In the genomic region with DNA sequence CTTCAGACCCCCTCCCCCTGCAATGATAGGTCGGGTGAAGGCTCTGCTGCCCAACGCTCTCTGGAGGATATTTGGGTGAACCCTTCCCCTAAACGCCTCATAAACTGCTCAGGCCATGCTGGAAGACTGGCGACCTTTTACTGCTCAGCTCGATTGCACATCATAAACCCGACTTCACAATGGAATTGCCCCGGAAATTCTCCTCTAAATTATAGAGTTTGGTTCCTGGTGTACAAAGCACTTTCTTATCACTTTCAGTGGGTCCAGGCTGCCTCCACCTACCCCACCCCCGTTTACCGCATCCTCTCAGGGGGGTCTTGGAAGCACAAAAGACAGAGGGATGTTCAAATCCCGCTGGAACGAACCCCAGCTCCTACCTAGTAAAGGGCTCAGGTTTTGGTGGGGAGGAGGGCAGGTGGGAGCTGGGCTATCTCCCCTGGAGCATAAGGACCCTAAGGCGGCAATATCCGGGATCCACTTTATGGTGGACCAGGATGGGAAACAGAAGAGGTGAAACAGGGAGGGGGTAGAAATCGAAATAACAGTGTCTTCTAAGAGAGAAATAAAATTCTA, we compare ENCODE assay signal across 15 mouse cellular contexts. TPM values are rescaled to one million over a fixed set of nuclear protein-coding genes. Genes with fewer than 3 reads are reported as not detected.
A peak's percentile ranks its signal among the peaks of the same experiment; 100 is the strongest.
DNase-seq lines count a peak whose midpoint lies in the region; ATAC-seq and TF ChIP-seq lines count a peak whose summit lies in the region.
"Had no signal": no experiment of that assay in that cellular context is flagged by ENCODE, and none has a peak within 500 bp of the region (broad histone marks: within the 10 kb centered on the region; RNA-seq: fewer than 3 reads in every experiment).

No protein-coding gene starts in this region.

- no peak overlapping the region for H3K4me2 ChIP-seq in intestine, embryonic 16.5 days (ENCODE audit: low read depth, low read length)
- H3K4me2 ChIP-seq in kidney, postnatal 0 days (ENCODE audit: low read length) = peak overlapping the region; percentile 89
- peak overlapping the region; percentile 99 for H3K4me2 ChIP-seq in neural tube, embryonic 12.5 days (replicated peaks)
- no peak overlapping the region for H3K4me2 ChIP-seq in forebrain, embryonic 14.5 days (ENCODE audit: low read length)

- peaks cover 84% of the 10 kb centered on the region for H3K27me3 ChIP-seq in intestine, embryonic 16.5 days (replicated peaks; ENCODE audit: control insufficient read depth, insufficient read depth, low read length)
- H3K27me3 ChIP-seq in kidney, postnatal 0 days (ENCODE audit: insufficient read depth, low read length) = no peaks in the 10 kb centered on the region
- no peaks in the 10 kb centered on the region for H3K27me3 ChIP-seq in neural tube, embryonic 12.5 days (replicated peaks)
- peaks cover 100% of the 10 kb centered on the region for H3K27me3 ChIP-seq in forebrain, embryonic 14.5 days (replicated peaks; ENCODE audit: control insufficient read depth, insufficient read depth, low read length)

- no peak for ATAC-seq in intestine, embryonic 16.5 days
- ATAC-seq in kidney, postnatal 0 days (replicated peaks; ENCODE audit: low FRiP score, low read depth) = no peak
- no peak for ATAC-seq in neural tube, embryonic 12.5 days (ENCODE audit: low FRiP score, low read depth)
- no peak for ATAC-seq in forebrain, embryonic 14.5 days

- H3K4me3 ChIP-seq in left cerebral cortex, adult 2 months = no peak overlapping the region
- H3K4me3 ChIP-seq in intestine, embryonic 16.5 days (ENCODE audit: low read length) = no peak overlapping the region
- peak overlapping the region; percentile 62; the same call in 1 of the 2 replicates for H3K4me3 ChIP-seq in kidney, postnatal 0 days (replicated peaks; ENCODE audit: low read depth, low read length)
- peak overlapping the region; percentile 82 for H3K4me3 ChIP-seq in neural tube, embryonic 12.5 days
- no peak overlapping the region for H3K4me3 ChIP-seq in forebrain, embryonic 14.5 days (ENCODE audit: low read depth, low read length)
- H3K4me3 ChIP-seq: heart, adult 2 months had no signal

- DNase-seq in left cerebral cortex, postnatal 4 days = peak; percentile 1
- no peak for DNase-seq in left cerebral cortex, adult 2 months (ENCODE audit: extremely low spot score in 1 of 2, low spot score in 2 of 2)
- DNase-seq in kidney, postnatal 0 days (ENCODE audit: low spot score) = peak; percentile 83
- no peak for DNase-seq in heart, postnatal 4 days
- no peak for DNase-seq in forebrain, embryonic 14.5 days (ENCODE audit: low spot score)
- DNase-seq in thymus, postnatal 36 days = no peak
- DNase-seq: cerebellum, adult 18-20 months; heart, postnatal 14 days; thymus, postnatal 25 days had no signal

- intact Hi-C loops in left cerebral cortex, postnatal 4 days (cut with DNase I) = no loop called here
- intact Hi-C loops in left cerebral cortex, adult 2 months (cut with DNase I) = loop anchor here (5.0 kb wide), 1 partner anchor 211 kb away; no protein-coding TSS in a partner anchor

- 28% methylated on average over 14 of the region's 14 CpGs for WGBS in intestine, embryonic 16.5 days
- WGBS in kidney, postnatal 0 days = 25% methylated on average over 14 of the region's 14 CpGs
- WGBS in neural tube, embryonic 12.5 days = 3% methylated on average over 14 of the region's 14 CpGs
- 6% methylated on average over 14 of the region's 14 CpGs for WGBS in forebrain, embryonic 14.5 days

- peaks cover 21% of the 10 kb centered on the region for H3K4me1 ChIP-seq in intestine, embryonic 16.5 days (ENCODE audit: control insufficient read depth, insufficient read depth, low read length)
- H3K4me1 ChIP-seq in kidney, postnatal 0 days (replicated peaks; ENCODE audit: insufficient read depth, low read length) = peaks cover 47% of the 10 kb centered on the region
- H3K4me1 ChIP-seq in neural tube, embryonic 12.5 days = peaks cover 46% of the 10 kb centered on the region
- peaks cover 9% of the 10 kb centered on the region for H3K4me1 ChIP-seq in forebrain, embryonic 14.5 days (ENCODE audit: control insufficient read depth, insufficient read depth, low read length)

- no peaks in the 10 kb centered on the region for H3K9me3 ChIP-seq in intestine, embryonic 16.5 days (ENCODE audit: control insufficient read depth, low read length)
- H3K9me3 ChIP-seq in kidney, postnatal 0 days (replicated peaks; ENCODE audit: low read length) = no peaks in the 10 kb centered on the region
- no peaks in the 10 kb centered on the region for H3K9me3 ChIP-seq in neural tube, embryonic 12.5 days
- H3K9me3 ChIP-seq in forebrain, embryonic 14.5 days (replicated peaks; ENCODE audit: control insufficient read depth, low read length) = no peaks in the 10 kb centered on the region

- no peaks in the 10 kb centered on the region for H3K36me3 ChIP-seq in intestine, embryonic 16.5 days (ENCODE audit: control insufficient read depth, insufficient read depth, low read length)
- H3K36me3 ChIP-seq in kidney, postnatal 0 days (ENCODE audit: insufficient read depth, low read length) = no peaks in the 10 kb centered on the region
- H3K36me3 ChIP-seq in neural tube, embryonic 12.5 days = no peaks in the 10 kb centered on the region
- no peaks in the 10 kb centered on the region for H3K36me3 ChIP-seq in forebrain, embryonic 14.5 days (ENCODE audit: control insufficient read depth, insufficient read depth, low read length)

- no peak overlapping the region for H3K27ac ChIP-seq in left cerebral cortex, adult 2 months
- H3K27ac ChIP-seq in intestine, embryonic 16.5 days (ENCODE audit: low read length) = no peak overlapping the region
- peak overlapping the region; percentile 96 for H3K27ac ChIP-seq in kidney, postnatal 0 days
- peak overlapping the region; percentile 99 for H3K27ac ChIP-seq in neural tube, embryonic 12.5 days
- no peak overlapping the region for H3K27ac ChIP-seq in forebrain, embryonic 14.5 days (ENCODE audit: low read depth, low read length)
- H3K27ac ChIP-seq: heart, adult 2 months had no signal

- 0 out of 2 replicates have a peak overlapping the region, but pooled peaks have one; percentile 63 for H3K9ac ChIP-seq in intestine, embryonic 16.5 days (ENCODE audit: low read depth, low read length)
- peak overlapping the region; percentile 91; the same call in 1 of the 2 replicates for H3K9ac ChIP-seq in kidney, postnatal 0 days (ENCODE audit: low read depth, low read length)
- H3K9ac ChIP-seq in neural tube, embryonic 12.5 days = peak overlapping the region; percentile 100
- no peak overlapping the region for H3K9ac ChIP-seq in forebrain, embryonic 14.5 days (ENCODE audit: low read length)

- no peak for TF ChIP-seq CTCF in left cerebral cortex, adult 2 months (IDR thresholded peaks at IDR 0.05)
- no peak for TF ChIP-seq CTCF in kidney, postnatal 0 days (IDR thresholded peaks at IDR 0.05; ENCODE audit: low read depth)

RNA-seq across cellular contexts. Expression of a gene that starts 2.9 kb away (rescaled TPM):
- total RNA-seq in left cerebral cortex, postnatal 4 days (2021) = not detected
- total RNA-seq in left cerebral cortex, adult 2 months (2021) = not detected
- 6.0 and 8.2 TPM in 2 replicates for polyA plus RNA-seq in intestine, embryonic 16.5 days (2015; fragmentation: Nextera tagmentation; extraction: Ambion mirVana)
- polyA plus RNA-seq in kidney, postnatal 0 days (2015; fragmentation: Nextera tagmentation; extraction: Ambion mirVana) = 29.7 and 31.7 TPM in 2 replicates
- polyA plus RNA-seq in neural tube, embryonic 12.5 days (2016; fragmentation: Nextera tagmentation; extraction: Ambion mirVana) = 81.2 and 102 TPM in 2 replicates
- total RNA-seq in heart, postnatal 4 days (2021) = under 1 TPM in 1 of 2 experiments, not detected in 1; 0.20 TPM
- not detected in 2 replicates for polyA plus RNA-seq in forebrain, embryonic 14.5 days (2014; fragmentation: Nextera tagmentation; extraction: Ambion mirVana)
- total RNA-seq: left cerebral cortex, adult 8-10 months; MEL had no signal

RNA-seq across cellular contexts. Expression of a gene that starts 5.6 kb away (rescaled TPM):
- not detected for total RNA-seq in left cerebral cortex, postnatal 4 days (2021)
- not detected for total RNA-seq in left cerebral cortex, adult 2 months (2021)
- polyA plus RNA-seq in intestine, embryonic 16.5 days (2015; fragmentation: Nextera tagmentation; extraction: Ambion mirVana) = not detected in 2 replicates
- polyA plus RNA-seq in kidney, postnatal 0 days (2015; fragmentation: Nextera tagmentation; extraction: Ambion mirVana) = 0.66 and 2.1 TPM in 2 replicates
- not detected in 2 replicates for polyA plus RNA-seq in neural tube, embryonic 12.5 days (2016; fragmentation: Nextera tagmentation; extraction: Ambion mirVana)
- total RNA-seq in heart, postnatal 4 days (2021) = not detected
- polyA plus RNA-seq in forebrain, embryonic 14.5 days (2014; fragmentation: Nextera tagmentation; extraction: Ambion mirVana) = not detected in 2 replicates
- total RNA-seq: heart, adult 2 months; heart, postnatal 14 days; left cerebral cortex, adult 8-10 months; MEL had no signal
- polyA plus RNA-seq: heart, adult 2 months; liver, embryonic 16.5 days had no signal

RNA-seq across cellular contexts. Expression of a gene that starts 5.6 kb away (rescaled TPM):
- total RNA-seq in left cerebral cortex, postnatal 4 days (2021) = not detected
- total RNA-seq in left cerebral cortex, adult 2 months (2021) = not detected
- 5.2 and 5.9 TPM in 2 replicates for polyA plus RNA-seq in intestine, embryonic 16.5 days (2015; fragmentation: Nextera tagmentation; extraction: Ambion mirVana)
- polyA plus RNA-seq in kidney, postnatal 0 days (2015; fragmentation: Nextera tagmentation; extraction: Ambion mirVana) = 4.8 and 6.0 TPM in 2 replicates
- 21.1 and 25.1 TPM in 2 replicates for polyA plus RNA-seq in neural tube, embryonic 12.5 days (2016; fragmentation: Nextera tagmentation; extraction: Ambion mirVana)
- total RNA-seq in heart, postnatal 4 days (2021) = 1 to 10 TPM; 1.4 TPM
- not detected in 2 replicates for polyA plus RNA-seq in forebrain, embryonic 14.5 days (2014; fragmentation: Nextera tagmentation; extraction: Ambion mirVana)
- total RNA-seq: left cerebral cortex, adult 8-10 months; MEL had no signal

RNA-seq across cellular contexts. Expression of a gene that starts 10.2 kb away (rescaled TPM):
- total RNA-seq in left cerebral cortex, postnatal 4 days (2021) = not detected
- total RNA-seq in left cerebral cortex, adult 2 months (2021) = not detected
- polyA plus RNA-seq in intestine, embryonic 16.5 days (2015; fragmentation: Nextera tagmentation; extraction: Ambion mirVana) = 1.2 and 1.4 TPM in 2 replicates
- polyA plus RNA-seq in kidney, postnatal 0 days (2015; fragmentation: Nextera tagmentation; extraction: Ambion mirVana) = 2.8 and 3.0 TPM in 2 replicates
- 34.7 and 34.9 TPM in 2 replicates for polyA plus RNA-seq in neural tube, embryonic 12.5 days (2016; fragmentation: Nextera tagmentation; extraction: Ambion mirVana)
- total RNA-seq in heart, postnatal 4 days (2021) = not detected
- polyA plus RNA-seq in forebrain, embryonic 14.5 days (2014; fragmentation: Nextera tagmentation; extraction: Ambion mirVana) = not detected in 2 replicates
- total RNA-seq: heart, adult 2 months; heart, postnatal 14 days; left cerebral cortex, adult 8-10 months; MEL had no signal
- polyA plus RNA-seq: heart, adult 2 months; liver, embryonic 16.5 days had no signal

RNA-seq across cellular contexts. Expression of a gene that starts 12.2 kb away (rescaled TPM):
- not detected for total RNA-seq in left cerebral cortex, postnatal 4 days (2021)
- not detected for total RNA-seq in left cerebral cortex, adult 2 months (2021)
- polyA plus RNA-seq in intestine, embryonic 16.5 days (2015; fragmentation: Nextera tagmentation; extraction: Ambion mirVana) = 3.0 and 3.2 TPM in 2 replicates
- 57.3 and 57.8 TPM in 2 replicates for polyA plus RNA-seq in kidney, postnatal 0 days (2015; fragmentation: Nextera tagmentation; extraction: Ambion mirVana)
- polyA plus RNA-seq in neural tube, embryonic 12.5 days (2016; fragmentation: Nextera tagmentation; extraction: Ambion mirVana) = 124 and 131 TPM in 2 replicates
- total RNA-seq in heart, postnatal 4 days (2021) = not detected
- not detected in 2 replicates for polyA plus RNA-seq in forebrain, embryonic 14.5 days (2014; fragmentation: Nextera tagmentation; extraction: Ambion mirVana)
- total RNA-seq: heart, adult 2 months; heart, postnatal 14 days; left cerebral cortex, adult 8-10 months; MEL had no signal

Comparison
In these comparisons a context has a peak if more than half of its experiments do, and no peak if none do; other contexts are left out.
1. DNase-seq: peak in left cerebral cortex, postnatal 4 days (single experiment) and kidney, postnatal 0 days (single experiment); none in left cerebral cortex, adult 2 months (0 of 2), heart, postnatal 4 days (single experiment), forebrain, embryonic 14.5 days (single experiment) and thymus, postnatal 36 days (0 of 2).
2. H3K27ac ChIP-seq: peak in kidney, postnatal 0 days (single experiment) and neural tube, embryonic 12.5 days (single experiment); none in left cerebral cortex, adult 2 months (single experiment), intestine, embryonic 16.5 days (single experiment) and forebrain, embryonic 14.5 days (single experiment).
3. H3K4me3 ChIP-seq: peak in kidney, postnatal 0 days (single experiment) and neural tube, embryonic 12.5 days (single experiment); none in left cerebral cortex, adult 2 months (single experiment), intestine, embryonic 16.5 days (single experiment) and forebrain, embryonic 14.5 days (single experiment).
4. H3K4me2 ChIP-seq: peak in kidney, postnatal 0 days (single experiment) and neural tube, embryonic 12.5 days (single experiment); none in intestine, embryonic 16.5 days (single experiment) and forebrain, embryonic 14.5 days (single experiment).